Mouse (Mus musculus) heart, adult 18-20 months (tissue): ENCODE measurements around the gene Tmem131. TPM values are rescaled to one million over a fixed set of nuclear protein-coding genes. Genes with fewer than 3 reads are reported as not detected.

Experiments used
- DNase-seq, 2 experiments: peaks; one replicate each; pipeline ENCODE4 v3.0.0; 2021 to 2022; ENCODE audit warnings: mixed read lengths in 1 of 2
- long read RNA-seq, 2 experiments: library from polyadenylated mRNA; stranded (forward); transcript quantifications; one replicate each; pipeline ENCODE4 v2.0.0; 2021
- total RNA-seq, 2 experiments: library from RNA; stranded (reverse); gene quantifications; 2 replicates each; pipeline ENCODE4 v1.2.3; 2021

Tmem131 gene
- 10 to 100 TPM; 24.2 to 29.6 TPM for total RNA-seq
- long read RNA-seq, experiment 1, full-length matches to known transcripts = 3 of 8 reads
- long read RNA-seq, experiment 1, partial matches to known transcripts = 2 of 8 reads
- long read RNA-seq, experiment 1, other reads (novel, unspliced or antisense) = 3 of 8 reads
- long read RNA-seq, experiment 2, partial matches to known transcripts = 1 of 2 reads
- long read RNA-seq, experiment 2, other reads (novel, unspliced or antisense) = 1 of 2 reads

DNA sequence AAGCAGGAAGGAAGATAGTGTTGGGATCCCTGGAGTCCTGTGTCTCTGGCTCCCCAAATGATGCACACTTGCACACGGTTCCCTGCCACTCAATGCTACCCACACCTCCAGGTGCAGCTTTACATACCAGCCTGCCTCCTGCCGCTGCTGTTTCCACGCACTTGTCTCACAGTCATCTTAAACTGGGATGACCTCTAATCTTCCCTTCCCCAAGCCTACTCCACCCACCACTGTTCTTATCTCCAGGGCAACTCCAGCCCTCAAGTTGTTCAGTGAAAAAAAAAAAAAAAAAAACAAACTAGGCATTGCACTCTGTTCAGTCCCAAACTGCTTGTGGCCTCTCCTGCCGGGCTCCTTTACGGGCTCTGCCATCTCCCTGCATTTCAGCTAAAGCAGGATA, at the start of gene Tmem131:
Tmem131 (minus strand) TSS at position 14 of the 400 bp plus-strand sequence.
- DNase-seq = no peak

DNA sequence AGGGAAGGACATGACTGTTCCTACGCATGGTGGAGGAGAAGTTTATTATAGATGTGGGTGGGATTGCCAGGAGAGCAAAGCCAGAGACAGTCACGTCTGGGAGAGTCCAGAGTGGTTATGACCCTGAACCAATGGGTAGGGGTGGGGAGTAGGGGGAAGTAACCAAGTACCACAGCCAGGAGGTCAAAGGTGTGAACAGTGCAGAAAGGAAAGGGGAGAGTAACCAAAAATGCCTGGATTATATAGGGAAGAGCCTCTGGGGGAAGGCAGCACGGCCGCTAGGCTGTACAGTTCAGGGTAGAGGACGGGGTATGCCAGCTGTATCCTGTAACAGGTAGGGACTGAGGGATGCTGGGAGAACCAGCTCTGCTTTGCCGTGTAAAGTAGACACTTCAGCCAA, 45.1 kb upstream of the Tmem131 start:
- no peak for DNase-seq

DNA sequence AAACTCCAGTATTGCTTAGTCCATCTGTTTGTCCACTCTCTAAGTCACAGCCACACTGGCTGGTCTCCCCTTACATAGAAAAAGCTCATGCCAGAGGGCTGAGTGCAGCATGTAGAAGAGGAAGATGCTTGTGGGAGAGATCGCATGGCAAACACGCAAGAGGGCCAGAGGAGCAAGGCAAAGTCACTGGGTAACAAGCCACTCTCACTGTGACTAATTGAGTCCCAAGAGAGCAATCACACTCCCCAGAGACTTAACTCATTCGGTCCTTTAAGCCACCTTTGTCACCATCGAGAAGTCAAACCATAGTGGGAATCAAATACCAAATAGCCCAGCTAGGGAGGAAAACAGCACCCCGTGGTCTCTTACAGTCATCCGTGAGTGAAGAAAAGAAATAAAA, 44.7 kb upstream of the Tmem131 start:
- DNase-seq = no peak

DNA sequence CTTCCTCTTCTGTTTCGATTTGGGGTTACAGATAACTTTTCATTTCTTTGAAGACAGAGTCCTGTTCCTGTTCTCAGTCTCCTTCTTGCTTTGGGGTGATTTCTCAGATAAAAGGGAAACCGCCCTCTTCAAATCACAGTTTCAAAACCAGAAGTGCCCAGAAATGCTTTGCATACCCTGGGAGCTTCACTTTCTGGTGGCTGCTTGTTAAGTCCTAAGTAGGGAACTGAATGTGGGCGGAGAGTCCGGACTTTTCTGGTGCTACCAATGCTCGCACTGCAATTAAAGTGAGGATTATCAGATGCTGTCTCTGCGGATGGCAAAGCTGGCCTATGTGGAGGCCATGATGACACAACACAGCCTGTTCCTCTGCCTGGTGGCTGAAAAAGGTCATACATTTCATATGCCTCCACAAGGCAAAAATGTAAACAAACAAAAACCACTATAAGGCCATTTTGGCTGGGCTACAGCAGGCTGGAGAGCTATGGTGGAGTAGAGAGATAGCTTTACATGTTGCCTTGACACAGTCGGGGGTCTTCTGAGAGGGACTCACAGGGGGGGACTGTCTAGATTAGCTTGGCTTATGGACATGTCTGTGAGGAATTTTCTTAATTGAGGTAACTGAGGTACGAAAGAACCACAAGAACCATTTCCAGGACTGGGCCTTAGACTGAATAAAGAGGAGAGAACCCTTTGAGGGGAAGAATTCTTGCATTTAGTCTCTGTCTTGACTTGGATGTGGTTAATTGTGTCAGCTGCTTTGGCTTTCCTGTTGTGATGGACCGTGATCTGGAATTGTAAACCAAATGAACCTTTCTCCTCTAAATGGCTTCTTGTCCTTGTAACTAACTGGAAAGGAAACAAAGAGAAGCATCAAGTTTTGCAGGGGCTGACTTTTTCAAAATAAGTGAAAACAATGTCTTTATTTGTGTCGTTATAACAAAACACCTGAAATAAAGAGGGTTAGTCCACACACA, 44.0 kb upstream of the Tmem131 start:
- peak in 1 of 2 experiments; percentile 13 for DNase-seq

DNA sequence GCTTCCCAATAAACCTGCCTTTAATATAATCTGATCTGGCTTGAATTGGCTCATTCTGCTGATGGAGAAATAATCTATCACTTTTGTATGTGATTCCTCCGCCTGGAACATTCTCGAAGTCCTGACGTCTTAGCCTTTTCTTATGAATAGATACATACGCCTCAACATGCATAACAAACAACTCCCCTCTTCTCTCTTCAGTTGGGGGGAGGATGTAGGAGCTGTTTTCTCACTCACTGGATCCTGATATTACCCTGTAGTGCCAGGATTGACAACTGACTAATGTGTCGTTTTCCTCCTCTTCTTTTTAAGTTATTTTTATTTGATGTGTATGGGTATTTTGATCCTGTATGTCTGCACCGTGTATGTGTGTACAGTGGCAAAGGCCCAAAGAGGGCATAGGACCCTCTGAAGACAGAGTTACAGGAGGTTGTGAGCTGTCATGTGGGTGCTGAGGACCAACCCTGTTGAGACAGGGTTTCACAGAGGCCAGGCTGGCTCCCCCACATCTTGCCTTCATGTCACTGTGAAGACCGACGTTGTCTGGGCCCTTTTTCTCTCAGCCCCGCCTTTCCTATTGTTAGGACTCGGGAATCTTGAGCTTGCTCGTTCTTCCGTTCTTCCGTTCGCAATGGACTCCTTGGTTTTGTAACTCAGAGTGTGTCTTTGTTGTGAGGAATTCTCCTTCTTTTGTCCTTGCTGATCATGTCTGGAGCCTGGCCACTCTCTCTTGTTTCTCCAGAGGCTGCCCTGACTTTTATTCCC, 43.1 kb upstream of the Tmem131 start:
- no peak for DNase-seq

DNA sequence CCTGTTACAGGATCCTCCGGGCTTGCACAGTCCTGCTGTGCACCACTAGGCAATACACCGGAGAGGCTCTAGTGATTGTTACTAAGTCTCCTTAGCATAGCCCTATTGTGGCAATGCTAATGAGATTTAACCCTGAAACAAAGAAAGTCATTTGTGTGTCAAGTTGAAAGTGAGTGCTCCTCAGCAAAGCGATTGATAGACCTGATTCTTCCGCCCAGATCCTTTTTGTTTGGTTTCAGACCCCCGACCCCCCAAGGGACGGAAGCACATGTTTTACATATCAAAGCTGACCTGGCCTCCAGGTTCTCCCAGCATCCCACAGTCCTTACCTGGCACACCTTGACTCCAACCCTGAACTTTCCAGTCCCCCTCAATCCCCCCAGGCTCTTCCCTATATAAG, 42.4 kb upstream of the Tmem131 start:
- DNase-seq = no peak

DNA sequence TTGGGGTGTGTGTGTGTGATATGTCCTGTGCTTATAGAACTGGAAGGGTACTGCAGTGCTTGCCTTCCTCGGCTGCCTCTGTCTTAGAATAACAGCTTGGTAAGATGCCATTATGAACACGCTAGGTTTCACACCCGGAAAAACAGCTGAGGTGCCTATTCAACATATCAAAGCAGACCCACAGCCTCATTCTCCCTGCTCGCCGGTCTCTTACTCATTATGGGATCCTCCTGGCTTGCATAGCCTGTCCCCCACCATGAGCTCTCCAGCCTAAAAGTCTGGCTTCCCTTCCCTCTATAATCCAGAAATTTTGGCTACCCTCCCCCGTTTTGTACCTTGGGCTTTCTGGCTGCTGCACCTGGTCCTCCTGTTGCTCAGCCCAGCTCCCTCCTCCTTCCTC, 40.9 kb upstream of the Tmem131 start:
- DNase-seq = no peak

DNA sequence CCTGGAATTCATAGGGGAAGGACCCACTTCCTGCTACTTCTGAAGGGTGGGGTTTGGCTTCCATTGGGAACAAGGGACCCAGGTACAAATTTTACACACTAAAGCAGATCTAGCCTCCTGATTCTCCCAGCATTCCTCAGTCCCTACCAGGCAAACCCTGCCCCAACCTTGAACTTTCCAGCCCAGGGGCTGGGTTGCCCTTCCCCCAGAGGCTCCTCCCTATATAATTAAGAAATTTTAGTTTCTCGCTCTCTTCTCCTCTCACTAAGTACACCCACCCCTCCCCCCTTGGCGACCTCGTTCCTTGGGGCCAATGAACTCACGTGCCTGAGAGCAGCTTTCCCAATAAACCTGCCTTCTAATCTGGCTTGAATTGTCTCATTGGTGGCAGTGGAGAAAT, 40.3 kb upstream of the Tmem131 start:
- DNase-seq = no peak

DNA sequence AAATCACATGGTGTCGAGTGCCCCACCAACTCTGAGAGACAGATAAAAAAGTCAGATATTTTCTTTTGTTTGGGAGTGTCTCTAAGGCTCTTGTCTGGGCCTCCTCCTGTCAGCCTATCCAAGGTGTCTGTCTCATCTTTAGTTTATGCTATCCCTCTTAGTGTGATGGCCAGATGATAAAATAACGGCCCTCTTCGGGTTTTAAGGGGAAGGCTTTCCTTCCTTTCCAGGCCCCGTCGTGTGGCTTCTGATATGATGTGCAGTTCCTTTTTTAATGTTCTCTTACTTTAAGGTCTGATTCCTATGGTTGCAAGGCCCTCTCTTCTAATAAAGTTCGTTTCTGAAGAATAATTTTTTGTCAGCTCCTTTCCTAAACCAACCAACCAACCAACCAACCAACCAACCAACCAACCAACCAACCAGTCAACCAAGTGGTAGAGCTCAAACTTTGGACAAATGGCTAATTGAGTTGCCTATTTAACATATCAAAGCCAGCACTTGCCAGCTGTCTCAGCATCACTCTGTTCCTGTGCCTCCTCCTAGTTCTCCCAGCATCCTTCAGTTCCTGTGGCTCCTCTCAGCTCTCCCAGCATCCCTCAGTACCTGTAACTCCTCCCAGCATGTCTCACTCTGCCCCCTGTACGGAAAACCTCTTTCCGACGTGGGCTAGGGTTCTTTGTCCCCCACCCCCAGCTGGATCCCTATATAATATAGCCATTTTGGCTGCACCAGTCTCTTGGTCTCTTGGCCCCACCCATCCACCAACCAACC, 38.9 kb upstream of the Tmem131 start:
- no peak for DNase-seq

DNA sequence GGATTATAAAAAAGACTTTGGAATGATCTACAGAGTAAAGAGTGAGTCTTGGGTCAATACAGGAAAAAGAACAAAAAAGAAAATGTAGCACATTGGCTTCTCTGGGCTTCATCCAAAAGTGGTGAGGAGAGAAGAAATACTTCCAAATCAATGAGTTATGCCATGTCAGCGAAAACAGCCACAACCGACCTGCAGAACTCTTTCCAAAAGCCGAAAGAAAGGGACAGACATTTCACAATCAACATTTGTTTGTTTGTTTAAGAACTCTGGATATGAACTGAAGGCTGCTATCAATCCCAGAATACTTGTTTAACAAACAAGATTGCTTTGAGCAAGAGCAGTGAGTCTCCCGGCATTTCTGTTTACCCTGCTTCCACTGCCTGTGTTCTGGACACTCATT, 33.3 kb upstream of the Tmem131 start:
- DNase-seq = no peak

DNA sequence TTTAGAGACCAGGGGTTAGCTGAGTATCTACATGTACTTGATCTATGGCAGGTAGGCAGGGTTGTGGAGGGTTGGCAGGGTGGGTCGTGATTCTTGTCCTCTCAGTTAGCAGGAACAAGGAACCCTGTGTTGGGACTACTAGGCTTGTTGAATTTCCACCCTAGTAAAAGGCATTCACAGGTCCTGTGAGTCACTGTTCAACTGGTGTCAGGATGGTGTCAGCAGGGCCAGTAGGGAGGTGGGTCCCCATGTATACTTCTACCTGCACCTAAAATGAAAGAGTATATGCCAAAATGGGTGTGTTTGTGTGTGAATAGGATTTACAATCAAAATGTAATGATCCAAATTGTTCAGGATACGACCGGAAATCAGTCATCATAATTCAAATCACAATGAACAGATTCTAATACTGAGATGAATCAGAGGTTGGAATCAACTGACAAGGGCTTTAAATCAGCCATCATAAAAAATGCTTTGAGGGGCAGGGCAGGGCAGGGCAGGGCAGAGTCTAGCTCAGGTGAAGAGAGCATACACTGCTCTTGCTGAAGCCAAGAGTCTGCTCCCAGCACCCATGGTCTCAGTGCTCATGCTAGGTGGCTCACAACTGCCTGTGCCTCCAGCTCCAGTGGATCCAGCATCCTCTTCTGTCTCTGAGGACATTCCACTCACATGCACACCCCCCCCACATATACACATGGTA, 27.6 kb upstream of the Tmem131 start:
- no peak for DNase-seq

DNA sequence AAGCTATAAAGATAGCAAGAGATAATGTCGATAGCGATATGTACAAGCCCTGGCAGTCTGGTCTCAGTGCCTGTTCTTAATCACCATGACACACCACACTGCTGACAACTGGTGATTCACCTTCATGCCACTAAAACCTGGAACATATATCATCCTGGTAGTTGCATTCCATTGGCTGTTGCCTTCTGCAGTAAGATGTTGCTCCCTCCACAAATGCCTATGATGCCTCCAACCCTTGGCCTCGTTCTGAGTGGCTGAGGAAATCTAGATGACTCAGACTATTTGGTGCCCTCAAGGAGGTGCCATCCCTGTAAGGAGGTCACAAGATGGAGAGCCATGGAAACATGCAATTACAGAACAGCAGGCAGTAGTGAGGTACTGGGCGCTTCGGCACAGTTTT, 22.4 kb upstream of the Tmem131 start:
- DNase-seq = no peak

DNA sequence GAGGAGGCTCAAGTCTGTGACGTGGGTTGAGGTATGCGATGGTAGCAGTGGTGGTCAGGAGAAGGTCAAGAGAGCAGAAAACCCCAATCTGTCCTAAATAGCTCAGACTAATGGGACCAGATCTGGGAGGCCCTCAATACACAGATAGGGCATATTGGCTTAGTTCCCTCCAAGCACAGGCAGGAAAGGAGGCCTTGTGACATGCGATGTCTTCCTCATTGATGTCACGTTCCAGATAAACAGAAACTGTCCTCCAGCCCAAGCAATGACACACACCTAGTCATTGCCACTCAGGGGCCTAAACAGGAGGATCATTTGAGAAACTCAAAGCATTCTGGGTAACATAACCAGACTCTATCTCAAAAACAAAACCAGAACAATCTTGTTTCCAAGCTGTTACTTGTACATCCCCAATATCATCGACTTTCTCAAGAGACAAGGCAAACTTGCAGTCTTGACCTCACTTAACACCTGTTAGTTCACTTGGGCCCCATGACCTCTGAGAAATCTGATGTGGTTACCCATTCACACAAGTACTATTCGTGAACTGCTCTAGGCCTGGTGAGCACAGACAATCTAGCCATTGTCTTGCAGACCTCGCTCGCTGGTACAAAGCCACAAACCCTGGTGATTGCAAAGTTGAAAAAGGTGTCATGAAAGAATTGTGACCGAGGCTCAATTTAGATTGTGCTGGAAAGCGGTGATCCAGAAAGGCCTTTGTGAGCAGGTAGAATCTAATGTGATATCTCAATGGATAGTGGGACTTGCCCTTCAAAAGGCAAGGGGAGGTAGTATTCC, 19.1 kb upstream of the Tmem131 start:
- no peak for DNase-seq

DNA sequence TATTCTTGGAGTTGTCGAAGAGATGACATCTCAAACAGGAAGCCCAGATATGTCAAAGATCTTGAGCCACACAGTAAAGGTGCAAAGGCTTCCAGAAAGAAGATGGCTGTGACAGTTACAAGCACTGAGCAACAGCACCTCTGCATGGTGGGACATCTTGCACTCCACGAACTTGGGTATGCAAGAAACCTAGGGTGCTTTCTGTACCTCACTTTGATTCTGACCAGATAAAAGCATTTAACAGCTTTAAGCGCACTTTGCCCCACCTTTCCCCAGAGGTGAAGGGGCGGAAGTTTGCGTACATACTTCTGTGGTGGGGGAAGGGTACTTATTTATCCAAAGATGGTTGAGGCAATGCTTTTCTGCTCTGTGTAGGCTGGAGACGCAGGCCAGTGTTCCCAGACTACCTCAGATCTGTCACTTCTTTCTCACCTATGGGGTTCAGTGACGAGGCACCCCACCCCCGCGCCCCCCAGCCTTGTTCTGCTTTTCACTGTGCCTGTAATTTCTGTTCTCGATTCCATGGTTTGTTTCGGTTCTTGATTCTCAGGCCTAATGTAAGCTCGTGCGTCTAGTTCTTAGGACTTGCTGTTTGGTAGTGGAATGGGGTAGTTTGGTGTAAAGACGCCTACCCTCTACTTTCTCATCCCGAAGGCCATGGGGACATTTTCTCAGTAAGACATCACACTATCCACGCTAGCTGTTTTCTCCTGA, 17.2 kb upstream of the Tmem131 start:
- DNase-seq = peak in 1 of 2 experiments; percentile 19

DNA sequence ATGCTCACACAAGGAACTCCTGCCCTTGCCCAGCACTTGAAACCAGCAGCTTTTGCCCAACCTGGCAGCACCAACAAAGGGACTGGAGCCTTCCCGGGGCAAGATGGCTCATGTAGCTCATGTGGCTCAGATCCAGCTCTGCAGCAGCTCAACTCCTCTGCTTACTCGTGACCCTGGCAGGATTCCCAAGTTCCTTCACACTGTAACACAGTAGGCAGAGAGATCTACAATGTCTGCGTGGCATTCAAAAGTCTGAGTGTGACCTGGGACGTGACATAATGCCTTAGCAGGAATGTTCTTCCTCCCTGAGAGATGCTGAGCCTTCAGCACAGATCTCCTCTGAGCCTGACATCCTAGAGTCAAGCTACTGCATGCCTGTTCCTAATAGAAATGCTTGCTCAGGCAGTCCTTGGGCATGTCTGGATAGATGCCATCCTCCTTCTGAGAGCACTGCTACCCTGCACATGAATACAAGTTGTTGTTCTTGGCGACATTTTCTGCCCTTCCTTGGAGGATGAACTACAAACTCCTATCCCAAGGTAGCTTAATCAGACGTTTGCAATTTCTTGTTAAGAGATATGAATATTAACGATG, 6.2 kb upstream of the Tmem131 start:
- DNase-seq = peak; percentile 56 to 59

DNA sequence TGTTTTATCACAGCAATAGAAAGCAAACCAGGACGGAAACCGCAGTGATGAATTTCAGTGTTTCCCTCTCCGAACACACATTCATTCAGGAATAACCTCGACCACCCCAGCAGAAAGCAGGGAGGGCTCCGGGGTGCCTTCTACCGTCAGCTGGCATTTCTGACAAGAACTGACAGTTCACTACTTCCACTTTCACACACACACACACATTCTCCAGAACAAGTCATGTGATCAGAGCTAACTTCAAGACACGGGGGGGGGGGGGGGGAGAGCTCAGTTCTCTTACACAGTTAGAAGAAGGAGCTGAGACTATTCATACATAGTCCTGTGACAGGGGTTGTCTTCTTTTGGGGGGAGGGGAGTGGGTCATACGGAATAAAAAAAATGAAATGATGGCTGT, 4.0 kb upstream of the Tmem131 start:
- no peak for DNase-seq

DNA sequence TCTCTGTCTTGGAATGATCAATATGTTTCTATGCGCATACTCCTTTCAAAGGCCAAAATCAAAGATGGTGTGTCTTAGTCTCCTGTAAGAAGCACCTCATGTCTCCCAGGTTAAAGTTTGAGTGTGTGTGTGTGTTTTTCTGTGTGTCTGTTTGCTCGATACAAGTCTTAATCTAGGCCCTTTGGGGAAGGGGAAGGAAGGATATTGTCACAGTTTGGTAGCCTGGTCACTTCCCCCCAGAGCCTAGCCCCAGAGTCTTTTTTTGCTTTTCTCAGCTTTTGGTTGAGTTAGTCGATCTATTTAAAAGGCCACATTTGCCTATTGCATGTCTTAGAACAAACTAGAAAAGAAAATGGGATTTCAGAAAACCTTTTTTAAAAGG, 3.1 kb downstream of the Tmem131 start:
- DNase-seq = no peak

DNA sequence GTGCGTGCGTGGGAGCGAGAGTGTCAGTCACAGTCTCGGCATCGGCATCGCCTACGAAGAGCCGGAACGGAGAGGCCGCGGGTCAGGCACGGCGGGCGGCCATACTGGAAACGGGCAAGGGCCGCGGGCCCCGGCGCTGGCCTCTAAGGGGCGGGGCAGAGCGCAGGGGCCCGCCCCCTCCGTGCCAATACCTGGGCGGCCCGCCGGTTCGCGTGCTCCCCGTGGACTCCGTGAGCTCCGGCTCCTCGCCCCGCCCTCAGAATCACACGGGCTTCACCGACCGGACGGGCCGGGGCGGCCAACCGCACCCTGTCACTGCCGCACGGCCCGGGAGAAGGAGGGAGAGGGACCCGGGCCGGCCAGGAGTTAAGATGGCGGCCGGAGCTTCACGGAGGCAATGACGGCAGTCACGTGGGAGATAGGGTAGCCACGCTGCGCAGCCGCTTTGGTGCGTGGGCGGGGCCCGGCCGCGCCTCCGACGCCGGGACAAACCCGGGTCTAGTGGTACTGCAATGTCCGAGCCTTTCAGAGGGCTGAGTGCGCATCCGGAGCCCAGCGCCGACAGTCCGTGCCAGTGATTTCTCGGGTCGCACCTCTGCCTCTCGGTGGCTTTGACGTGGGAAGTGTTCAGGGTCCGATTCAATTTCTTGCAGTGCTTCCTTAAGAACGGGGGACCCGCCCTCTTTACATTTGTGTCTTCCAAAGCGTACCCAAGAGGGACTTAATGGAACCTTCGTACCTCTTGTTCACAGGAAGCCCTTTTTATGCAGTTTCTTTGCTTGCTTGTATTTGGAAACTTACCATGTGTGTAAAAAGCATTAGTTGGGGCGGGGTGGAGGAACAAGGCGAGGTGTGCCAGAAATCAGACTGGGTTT, 3.7 kb downstream of the Tmem131 start:
- peak; percentile 93 to 95 for DNase-seq
